Mouse (Mus musculus) lung, embryonic 16.5 days (tissue): ENCODE data around the gene Tom1l1. TPM values are rescaled to one million over a fixed set of nuclear protein-coding genes. Genes with fewer than 3 reads are reported as not detected.

Source experiments
- ATAC-seq: fragments of 200-750 bp; cut with Nextera tagmentation; 2 replicates; pipeline ENCODE4 v1.8.0; 2017; ENCODE audit warnings: low read depth, mild to moderate bottlenecking, moderate library complexity
- H3K27ac ChIP-seq: fragments of 300-500 bp; sonication (generic); 2 replicates; pipeline ENCODE4 v1.5.1; 2014; ENCODE audit warnings: mild to moderate bottlenecking, control low read depth, low read length
- H3K27me3 ChIP-seq: fragments of 300-500 bp; sonication (generic); 2 replicates; pipeline ENCODE4 v1.6.1; 2014; ENCODE audit warnings: low read depth, low read length, mixed read lengths; ENCODE audit not compliant: control insufficient read depth, insufficient read depth
- H3K36me3 ChIP-seq: fragments of 300-500 bp; sonication (generic); 2 replicates; pipeline ENCODE4 v1.6.1; 2014; ENCODE audit warnings: low read length; ENCODE audit not compliant: control insufficient read depth, insufficient read depth
- H3K4me1 ChIP-seq: fragments of 300-500 bp; sonication (generic); replicated peaks from 2 replicates; pipeline ENCODE4 v1.6.1; 2014; ENCODE audit warnings: low read length, mixed read lengths; ENCODE audit not compliant: control insufficient read depth, insufficient read depth
- H3K4me2 ChIP-seq: fragments of 300-500 bp; sonication (generic); 2 replicates; pipeline ENCODE4 v1.6.1; 2014; ENCODE audit warnings: low read depth, low read length, control low read depth
- H3K4me3 ChIP-seq: fragments of 300-500 bp; sonication (generic); 2 replicates; pipeline ENCODE4 v1.5.1; 2014; ENCODE audit warnings: mild to moderate bottlenecking, low read length, control low read depth
- H3K9ac ChIP-seq: fragments of 300-500 bp; sonication (generic); 2 replicates; pipeline ENCODE4 v1.6.1; 2014; ENCODE audit warnings: low read length, control low read depth
- H3K9me3 ChIP-seq: fragments of 300-500 bp; sonication (generic); 2 replicates; pipeline ENCODE4 v1.6.1; 2016; ENCODE audit warnings: low read length; ENCODE audit not compliant: control insufficient read depth
- WGBS: fragments of 180-500 bp; shearing (Covaris S2); extraction: QIAGEN DNeasy Blood & Tissue Kit; methylation state at CpG from one replicate; pipeline ENCODE4 v1.1.7; 2014; 5-methylcytosine and 5-hydroxymethylcytosine counted together
- polyA plus RNA-seq: library from polyadenylated mRNA; unstranded; fragments of >200 nt; fragmentation: Nextera tagmentation; extraction: Ambion mirVana; gene quantifications from 2 replicates; pipeline ENCODE4 v1.2.1, GENCODE M21; 2015

The Tom1l1 gene
- polyA plus RNA-seq, 1 experiment from 2014 or later, result 40.3 TPM

DNA sequence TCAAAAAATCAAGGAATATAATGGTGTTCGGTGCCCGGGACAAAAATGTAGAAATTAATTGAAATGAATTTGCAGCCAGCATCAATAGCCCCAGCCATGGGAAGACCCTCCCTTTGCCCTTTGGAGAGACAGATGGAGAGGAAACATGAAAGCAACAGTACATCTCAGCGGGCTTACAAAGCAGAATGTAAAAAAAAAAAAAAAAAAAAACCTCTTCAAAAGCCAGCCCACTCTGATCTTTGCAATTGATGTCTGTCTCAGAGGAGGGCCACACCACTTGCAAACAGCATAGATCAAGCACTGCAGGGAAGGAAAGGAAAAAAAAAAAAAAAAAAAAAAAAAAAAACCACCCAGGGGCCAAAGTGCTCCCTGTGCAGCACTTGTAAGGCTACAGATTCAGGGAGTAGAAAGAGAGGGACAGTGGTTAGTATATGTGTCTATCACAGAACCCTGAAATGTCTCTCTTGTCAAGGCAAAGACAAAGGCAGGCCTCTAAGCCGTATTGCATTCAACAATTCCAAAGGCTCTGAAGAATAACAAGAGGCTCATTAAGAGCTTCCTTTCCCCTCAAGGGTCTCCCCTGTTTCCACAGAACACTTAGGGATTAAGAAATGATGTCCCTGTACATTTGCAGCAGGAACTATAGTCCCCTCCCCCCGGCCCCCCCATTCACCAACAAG is 24.4 kb downstream of the Tom1l1 start:
- H3K9ac ChIP-seq, result no peak overlapping the region
- H3K9me3 ChIP-seq, result no peaks in the 10 kb centered on the region
- H3K4me3 ChIP-seq, result no peak overlapping the region
- WGBS, result 44% methylated on average over 5 of the region's 5 CpGs
- no peak overlapping the region for H3K4me2 ChIP-seq
- peak overlapping the region; percentile 91 for H3K27ac ChIP-seq
- peaks cover 31% of the 10 kb centered on the region for H3K4me1 ChIP-seq
- no peak for ATAC-seq
- H3K36me3 ChIP-seq, result no peaks in the 10 kb centered on the region; the same call in 1 of the 2 replicates
- no peaks in the 10 kb centered on the region for H3K27me3 ChIP-seq

DNA sequence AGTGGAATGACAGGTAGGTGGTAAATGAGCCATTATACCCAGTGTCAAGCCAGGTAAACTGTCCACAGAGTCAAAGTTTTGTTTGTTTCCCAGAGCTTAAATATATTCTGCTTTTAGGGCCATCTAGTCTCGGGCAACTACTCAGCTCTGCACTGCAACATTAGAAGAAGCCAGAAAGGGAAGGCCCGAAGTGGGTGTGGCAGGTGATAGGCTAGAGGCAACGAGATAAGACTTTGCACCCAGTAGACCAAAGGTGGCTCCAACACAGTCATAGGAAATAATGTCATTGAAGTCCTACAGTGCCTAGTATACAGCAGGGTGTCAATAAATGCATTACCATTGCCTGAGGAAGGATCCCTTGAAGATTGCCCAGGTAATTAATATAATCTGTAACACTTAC is 25.1 kb downstream of the Tom1l1 start:
- Histone ChIP-seq H3K4me2 (no peak overlapping the region), H3K4me1 (peaks cover 31% of the 10 kb centered on the region), H3K27ac (no peak overlapping the region), H3K27me3 (no peaks in the 10 kb centered on the region), H3K9ac (no peak overlapping the region), H3K36me3 (no peaks in the 10 kb centered on the region; the same call in 1 of the 2 replicates), H3K4me3 (no peak overlapping the region), H3K9me3 (no peaks in the 10 kb centered on the region)
- 70% methylated on average over 3 of the region's 3 CpGs for WGBS
- ATAC-seq, result no peak

DNA sequence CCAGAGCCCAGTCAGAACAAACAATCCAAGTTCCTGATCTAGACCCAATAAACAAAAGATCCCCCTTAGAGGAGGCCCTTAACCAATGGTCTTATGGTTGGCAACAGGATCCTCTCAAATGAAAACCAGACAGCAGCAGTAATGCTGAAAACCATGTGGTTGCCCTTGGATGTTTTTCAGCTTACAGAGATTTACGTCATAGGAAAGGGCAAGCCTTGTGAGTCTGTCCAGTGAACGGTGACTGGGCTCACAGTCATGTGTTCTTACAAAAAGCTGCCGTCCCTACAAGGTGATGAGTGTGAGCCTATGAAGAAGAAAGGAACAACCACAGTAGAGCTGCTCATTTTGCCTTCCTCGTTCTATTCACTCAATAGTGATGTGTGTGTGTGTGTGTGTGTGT is 27.5 kb downstream of the Tom1l1 start:
- no peak overlapping the region for H3K4me3 ChIP-seq
- H3K9ac ChIP-seq, result no peak overlapping the region
- ATAC-seq, result no peak
- H3K27me3 ChIP-seq, result no peaks in the 10 kb centered on the region
- H3K27ac ChIP-seq, result no peak overlapping the region
- WGBS, result 93% methylated on average over 4 of the region's 4 CpGs
- peaks cover 22% of the 10 kb centered on the region for H3K4me1 ChIP-seq
- H3K9me3 ChIP-seq, result no peaks in the 10 kb centered on the region
- no peak overlapping the region for H3K4me2 ChIP-seq
- H3K36me3 ChIP-seq, result peaks cover 7% of the 10 kb centered on the region

DNA sequence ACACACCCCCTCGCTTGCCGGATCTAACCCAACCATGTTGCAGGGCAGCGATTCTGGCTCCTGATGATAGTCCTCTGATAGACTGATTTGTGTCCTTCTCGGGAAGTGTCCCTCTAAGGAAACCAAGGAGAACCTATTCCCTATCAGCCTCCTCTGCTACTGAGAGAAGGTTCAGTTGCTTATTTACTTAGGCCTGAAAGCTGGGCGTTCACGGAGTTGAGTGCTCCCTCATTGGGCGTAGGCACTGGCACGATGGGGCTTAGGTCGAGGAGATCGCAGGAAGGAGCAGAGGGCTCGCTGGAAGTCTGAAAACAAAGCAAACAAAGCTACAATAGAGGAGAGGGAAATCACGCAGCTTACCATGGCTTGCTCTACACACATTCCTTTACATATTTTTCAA is 30.6 kb downstream of the Tom1l1 start:
- no peak for ATAC-seq
- Histone ChIP-seq H3K4me3 (no peak overlapping the region), H3K4me1 (no peaks in the 10 kb centered on the region), H3K9me3 (no peaks in the 10 kb centered on the region), H3K9ac (no peak overlapping the region), H3K27ac (no peak overlapping the region), H3K4me2 (no peak overlapping the region), H3K27me3 (no peaks in the 10 kb centered on the region), H3K36me3 (peaks cover 9% of the 10 kb centered on the region)
- 54% methylated on average over 12 of the region's 12 CpGs for WGBS

DNA sequence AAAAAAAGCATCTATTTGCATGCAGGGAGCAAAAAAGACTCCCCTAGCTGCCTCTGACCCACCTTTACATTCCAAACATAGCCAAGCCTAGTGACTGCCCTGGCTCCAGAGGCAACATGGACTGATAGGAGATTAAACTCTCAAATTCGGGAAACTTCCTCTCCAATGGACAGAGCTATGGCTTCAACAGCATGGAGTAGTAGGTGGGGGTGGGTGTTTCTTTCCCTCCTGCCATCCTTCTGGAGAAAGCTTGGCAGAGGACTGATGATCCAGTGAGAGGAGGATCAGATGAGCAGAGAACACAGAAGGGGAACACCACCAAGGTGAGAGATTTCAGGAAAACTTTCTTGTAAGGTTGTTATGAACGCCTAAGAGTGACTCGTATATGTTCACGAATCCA is 35.6 kb downstream of the Tom1l1 start:
- no peak overlapping the region for H3K4me2 ChIP-seq
- H3K4me1 ChIP-seq, result no peaks in the 10 kb centered on the region
- no peaks in the 10 kb centered on the region for H3K27me3 ChIP-seq
- H3K9ac ChIP-seq, result no peak overlapping the region
- no peak overlapping the region for H3K4me3 ChIP-seq
- H3K9me3 ChIP-seq, result no peaks in the 10 kb centered on the region
- WGBS, result 83% methylated on average over 4 of the region's 4 CpGs
- peaks cover 20% of the 10 kb centered on the region for H3K36me3 ChIP-seq
- no peak overlapping the region for H3K27ac ChIP-seq
- no peak for ATAC-seq

DNA sequence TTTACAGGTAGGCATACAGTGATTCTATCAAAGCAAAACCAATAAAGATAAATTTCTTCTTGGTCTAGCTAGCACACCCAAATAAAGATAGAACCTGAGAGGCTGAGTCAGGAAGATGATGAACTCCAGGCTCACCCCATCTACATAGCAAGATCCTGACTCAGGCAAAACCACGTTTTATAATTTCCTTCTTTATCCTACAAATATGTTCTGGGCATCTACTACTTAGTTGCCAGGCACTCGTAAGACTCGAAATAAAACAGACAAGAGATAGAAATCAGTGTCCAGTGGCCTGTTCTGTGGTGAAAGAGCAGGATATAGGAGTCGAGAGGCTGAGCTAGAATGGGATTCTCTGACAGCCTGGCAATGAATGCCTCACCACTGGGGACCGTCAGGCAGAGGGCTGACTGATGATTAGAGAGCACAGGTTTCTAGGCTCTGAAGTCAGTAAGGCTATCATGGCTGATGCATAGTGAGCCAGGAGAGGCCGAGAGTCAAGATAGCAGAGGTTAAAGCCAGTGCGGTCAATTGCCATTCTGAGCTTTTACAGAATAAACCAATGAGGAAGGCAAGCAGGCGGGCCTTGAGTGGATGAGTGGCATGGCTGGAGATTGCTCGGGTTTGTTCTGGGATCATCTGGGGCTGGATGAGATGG is 37.8 kb downstream of the Tom1l1 start:
- Histone ChIP-seq H3K4me2 (no peak overlapping the region), H3K27ac (no peak overlapping the region), H3K4me1 (no peaks in the 10 kb centered on the region), H3K36me3 (peaks cover 14% of the 10 kb centered on the region), H3K9me3 (no peaks in the 10 kb centered on the region), H3K4me3 (no peak overlapping the region), H3K9ac (no peak overlapping the region), H3K27me3 (no peaks in the 10 kb centered on the region)
- 76% methylated on average over 9 of the region's 9 CpGs for WGBS
- ATAC-seq, result no peak

DNA sequence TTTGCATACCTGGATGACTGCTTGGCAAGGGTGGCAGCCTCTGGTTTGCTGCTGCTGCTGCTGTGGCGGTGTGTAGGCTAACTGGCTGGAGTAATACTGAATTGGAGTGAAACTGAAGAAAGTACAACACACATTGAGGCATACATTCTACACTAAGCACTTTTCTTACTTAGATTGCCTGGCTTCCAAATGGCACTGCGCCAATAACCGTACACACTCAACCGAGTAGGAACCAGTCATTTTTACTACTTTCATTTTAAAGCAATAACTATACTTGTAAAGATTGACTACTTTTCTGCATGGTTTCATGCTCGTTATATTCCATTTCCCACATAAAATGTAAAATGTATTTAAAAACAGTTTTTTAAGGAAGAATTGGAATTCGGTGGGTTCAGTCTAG is 38.4 kb downstream of the Tom1l1 start:
- Histone ChIP-seq H3K4me3 (no peak overlapping the region), H3K27me3 (no peaks in the 10 kb centered on the region), H3K4me2 (no peak overlapping the region), H3K36me3 (peaks cover 19% of the 10 kb centered on the region), H3K4me1 (no peaks in the 10 kb centered on the region), H3K9ac (no peak overlapping the region), H3K9me3 (no peaks in the 10 kb centered on the region), H3K27ac (no peak overlapping the region)
- 69% methylated on average over 6 of the region's 6 CpGs for WGBS
- ATAC-seq, result no peak

DNA sequence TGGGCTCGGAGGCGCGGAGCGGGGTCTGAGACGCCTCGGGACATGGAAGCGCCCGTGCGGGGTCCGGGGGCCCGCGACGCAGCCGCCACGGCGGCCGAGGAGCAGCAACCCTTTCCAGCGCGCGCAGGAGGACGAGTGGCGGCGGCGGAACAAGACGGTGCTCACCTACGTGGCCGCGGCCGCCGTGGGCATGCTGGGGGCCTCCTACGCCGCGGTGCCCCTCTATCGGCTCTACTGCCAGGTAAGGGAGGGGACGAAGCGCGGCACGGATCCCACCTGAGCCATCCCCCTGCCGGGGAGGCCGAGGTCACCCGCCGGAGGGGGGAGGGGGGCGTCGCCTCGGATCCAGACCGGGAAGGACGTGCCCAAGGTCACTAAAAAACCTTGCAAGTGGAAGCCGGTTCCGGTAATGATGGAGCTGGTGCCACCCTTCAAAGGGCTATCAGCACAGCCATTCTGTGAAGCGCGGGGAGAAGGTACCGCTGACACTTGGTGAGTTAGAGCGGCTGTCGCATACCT is 49.8 kb downstream of the Tom1l1 start:
- no peaks in the 10 kb centered on the region for H3K27me3 ChIP-seq
- no peaks in the 10 kb centered on the region for H3K9me3 ChIP-seq
- peak overlapping the region; percentile 68 for H3K4me3 ChIP-seq
- peak overlapping the region; percentile 82 for H3K4me2 ChIP-seq
- peaks cover 11% of the 10 kb centered on the region for H3K4me1 ChIP-seq
- 0% methylated on average over 52 of the region's 54 CpGs for WGBS
- peak overlapping the region; percentile 88 for H3K9ac ChIP-seq
- ATAC-seq, result no peak; the same call in 1 of the 2 replicates
- H3K27ac ChIP-seq, result peak overlapping the region; percentile 80
- H3K36me3 ChIP-seq, result peaks cover 7% of the 10 kb centered on the region

DNA sequence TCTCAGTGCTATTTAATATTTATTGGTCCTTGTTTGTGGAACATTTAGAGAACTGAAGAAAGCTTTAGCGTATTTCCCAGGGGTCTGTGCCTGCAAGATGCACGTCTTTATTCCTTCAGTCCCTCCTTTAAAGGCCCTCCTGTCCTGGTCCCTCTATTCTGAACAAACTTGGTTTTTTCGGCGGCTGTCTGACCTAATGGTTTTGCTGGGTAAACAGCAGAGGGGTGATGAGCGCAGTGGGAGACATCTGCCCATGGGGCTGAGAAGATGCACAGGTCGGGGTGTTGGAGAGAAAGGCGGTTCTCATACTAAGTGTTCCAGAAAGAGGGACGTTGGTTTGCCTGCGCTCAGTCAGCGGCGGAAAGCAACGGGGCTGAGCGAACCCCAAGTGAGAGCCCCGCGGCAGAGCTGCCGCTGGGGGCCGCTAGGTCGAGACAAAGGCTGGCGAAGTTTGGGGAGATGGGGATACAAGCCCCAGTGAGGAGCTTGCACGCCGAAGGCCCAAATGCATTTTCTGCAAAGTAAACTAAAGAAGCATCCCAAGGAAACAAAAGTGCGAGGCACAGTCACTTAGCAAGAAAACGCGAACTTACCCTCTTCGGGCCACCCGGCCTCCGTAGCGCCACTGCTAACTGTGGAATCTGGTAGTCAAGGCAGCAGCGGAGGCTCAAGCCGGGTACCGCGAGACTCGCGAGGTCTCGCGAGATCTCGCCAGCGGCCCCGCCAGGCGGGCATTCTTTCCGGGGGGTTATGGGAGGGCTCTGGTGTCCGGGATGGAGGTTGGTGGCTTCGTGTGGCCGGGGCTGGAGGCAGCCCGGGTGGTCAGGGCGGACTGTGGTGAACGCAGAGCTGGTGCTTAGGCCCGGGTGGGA is 50.5 kb downstream of the Tom1l1 start, which contains the start of the genes Stxbp4 and Cox11:
Gene Stxbp4 (minus strand): TSS at position 645 of the 872 bp plus-strand sequence.
Gene Cox11 (plus strand): TSS at position 734 of the 872 bp plus-strand sequence.
- Histone ChIP-seq H3K27ac (peak within 1 kb of the TSS; percentile 80), H3K4me3 (peak within 1 kb of the TSS; percentile 68), H3K27me3 (no peaks in the 10 kb centered on the region), H3K4me2 (peak within 1 kb of the TSS; percentile 82), H3K4me1 (peaks cover 11% of the 10 kb centered on the region), H3K36me3 (peaks cover 7% of the 10 kb centered on the region), H3K9ac (peak within 1 kb of the TSS; percentile 88), H3K9me3 (no peaks in the 10 kb centered on the region)
- peak; percentile 97 for ATAC-seq
- WGBS, result under 1% methylated on average over 47 of the region's 48 CpGs
